Mouse (Mus musculus): Measurements from ENCODE around the gene Pigk. TPM values are rescaled to one million over a fixed set of nuclear protein-coding genes. Genes with fewer than 3 reads are reported as not detected.
A peak's percentile ranks its signal among the peaks of the same experiment; 100 is the strongest.
"Not testable (repeated sequence)": the region's sequence is repeated elsewhere in the genome, so short reads cannot be mapped to it uniquely, and the experiment has no call there.

Pigk gene
- total RNA-seq, 2 experiments from 2014 or later: 26.8 to 27.9 TPM

- no peak for DNase-seq
Measured at GRCm38 (mm10) chr3:152767485-152767884, 53.6 kb downstream of the Pigk start.

GRCm38 (mm10) chr3:152770056-152770455, 56.2 kb downstream of the Pigk start:
- DNase-seq: no peak

GRCm38 (mm10) chr3:152776363-152776762, 62.5 kb downstream of the Pigk start:
- DNase-seq: no peak

- DNase-seq: no peak
Measured at GRCm38 (mm10) chr3:152776872-152777540, 63.1 kb downstream of the Pigk start.

GRCm38 (mm10) chr3:152779819-152780218, 65.9 kb downstream of the Pigk start:
- DNase-seq: no peak

GRCm38 (mm10) chr3:152783792-152784191, 69.9 kb downstream of the Pigk start:
- peak; percentile 79 for DNase-seq

GRCm38 (mm10) chr3:152784353-152784752, 70.5 kb downstream of the Pigk start:
- not testable (repeated sequence) for DNase-seq

GRCm38 (mm10) chr3:152788301-152788953, 74.5 kb downstream of the Pigk start:
- DNase-seq: not testable (repeated sequence)

- no peak for DNase-seq
Measured at GRCm38 (mm10) chr3:152792601-152793000, 78.7 kb downstream of the Pigk start.

- no peak for DNase-seq
Measured at GRCm38 (mm10) chr3:152793006-152793405, 79.1 kb downstream of the Pigk start.

- DNase-seq: no peak
Measured at GRCm38 (mm10) chr3:152796216-152796615, 82.3 kb downstream of the Pigk start.

GRCm38 (mm10) chr3:152797354-152797753, 83.5 kb downstream of the Pigk start:
- no peak for DNase-seq

GRCm38 (mm10) chr3:152799738-152800431, 86.0 kb downstream of the Pigk start:
- peak; percentile 25 for DNase-seq

- DNase-seq: no peak
Measured at GRCm38 (mm10) chr3:152813905-152814304, 100.0 kb downstream of the Pigk start.

- DNase-seq: no peak
Measured at GRCm38 (mm10) chr3:152815110-152815509, 101.2 kb downstream of the Pigk start.

GRCm38 (mm10) chr3:152820406-152820805, 106.5 kb downstream of the Pigk start:
- DNase-seq: no peak

GRCm38 (mm10) chr3:152821202-152821601, 107.3 kb downstream of the Pigk start:
- DNase-seq: peak; percentile 85

GRCm38 (mm10) chr3:152831377-152831776, 117.5 kb downstream of the Pigk start:
- DNase-seq: no peak

GRCm38 (mm10) chr3:152831974-152832373, 118.1 kb downstream of the Pigk start:
- no peak for DNase-seq

- no peak for DNase-seq
Measured at GRCm38 (mm10) chr3:152832436-152832835, 118.5 kb downstream of the Pigk start.

- DNase-seq: no peak
Measured at GRCm38 (mm10) chr3:152837407-152837806, 123.5 kb downstream of the Pigk start.

GRCm38 (mm10) chr3:152837938-152838337, 124.0 kb downstream of the Pigk start:
- DNase-seq: no peak

- DNase-seq: no peak
Measured at GRCm38 (mm10) chr3:152841264-152841663, 127.4 kb downstream of the Pigk start.
